Mouse (Mus musculus): Measurements from ENCODE around the gene Oat. TPM values are rescaled to one million over a fixed set of nuclear protein-coding genes. Genes with fewer than 3 reads are reported as not detected.
A peak's percentile ranks its signal among the peaks of the same experiment; 100 is the strongest.

Gene Oat
- polyA plus RNA-seq, 1 experiment, result 272 TPM

DNA sequence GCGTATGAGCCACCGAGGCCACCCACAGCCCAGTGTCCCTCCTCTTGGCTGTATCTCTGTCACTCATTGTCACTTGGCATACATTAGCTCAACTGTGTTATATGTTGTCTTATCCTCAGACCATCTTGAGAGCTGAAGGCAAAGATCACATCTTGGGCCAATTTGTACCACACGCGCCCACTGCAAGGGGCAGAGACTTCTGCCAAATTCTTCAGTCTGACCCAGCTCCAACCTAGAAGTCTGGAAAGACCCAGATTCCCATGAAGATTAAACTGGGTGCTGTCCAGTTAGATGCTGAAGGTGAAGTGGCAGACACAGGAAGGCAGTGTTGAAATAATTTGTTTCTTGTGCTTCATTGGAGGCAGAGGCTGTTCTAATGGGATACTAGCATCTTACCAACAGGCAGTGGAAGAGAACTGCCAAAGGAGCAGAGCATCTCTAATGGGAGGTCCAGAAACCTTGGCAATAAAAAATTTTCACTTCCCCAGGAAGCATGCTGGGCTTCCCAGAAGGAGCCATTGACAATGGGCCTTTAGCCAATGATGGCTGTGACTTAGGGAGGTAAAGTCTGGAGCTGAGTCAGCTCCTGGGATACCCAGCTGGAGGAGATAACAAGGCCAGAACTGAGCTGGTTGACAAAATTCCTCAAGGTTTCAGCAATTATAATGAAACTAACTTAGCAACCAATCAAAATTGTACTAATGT is 32.3 kb upstream of the Oat start:
- no peak overlapping the region for H3K4me3 ChIP-seq (ENCODE audit: insufficient read depth, low read length)
- no peaks in the 10 kb centered on the region for H3K4me1 ChIP-seq (ENCODE audit: control insufficient read depth, insufficient read depth, low read length)
- TF ChIP-seq CTCF (IDR thresholded peaks at IDR 0.05; ENCODE audit: borderline replicate concordance, insufficient read depth, low read length) (no peak), POLR2A (IDR thresholded peaks at IDR 0.05; ENCODE audit: low read depth, low read length) (no peak)
- H3K27ac ChIP-seq (ENCODE audit: insufficient read depth, low read length), result no peak overlapping the region

DNA sequence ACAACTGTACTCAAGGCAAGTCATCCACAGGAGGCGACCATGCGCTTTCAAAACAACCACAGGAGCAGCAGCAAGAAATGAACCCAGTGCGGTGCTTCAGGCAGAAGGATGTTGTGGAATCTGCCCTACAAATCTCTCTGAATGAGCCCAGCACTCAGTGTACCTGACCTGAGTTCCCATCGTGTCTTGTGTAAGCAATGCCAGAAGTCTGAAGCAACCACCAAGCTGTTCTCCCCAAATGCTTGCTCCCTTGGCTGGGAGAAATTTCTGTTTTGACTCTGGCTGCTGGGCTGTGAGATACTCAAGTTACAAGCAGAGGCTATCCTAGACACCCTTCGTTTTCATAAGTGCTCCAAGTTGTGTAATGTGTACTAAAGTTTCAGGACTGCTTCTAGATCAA is 29.5 kb upstream of the Oat start:
- TF ChIP-seq CTCF (IDR thresholded peaks at IDR 0.05; ENCODE audit: borderline replicate concordance, insufficient read depth, low read length) (no peak), POLR2A (IDR thresholded peaks at IDR 0.05; ENCODE audit: low read depth, low read length) (no peak)
- no peak overlapping the region for H3K27ac ChIP-seq (ENCODE audit: insufficient read depth, low read length)
- H3K4me1 ChIP-seq (ENCODE audit: control insufficient read depth, insufficient read depth, low read length), result no peaks in the 10 kb centered on the region
- H3K4me3 ChIP-seq (ENCODE audit: insufficient read depth, low read length), result no peak overlapping the region

DNA sequence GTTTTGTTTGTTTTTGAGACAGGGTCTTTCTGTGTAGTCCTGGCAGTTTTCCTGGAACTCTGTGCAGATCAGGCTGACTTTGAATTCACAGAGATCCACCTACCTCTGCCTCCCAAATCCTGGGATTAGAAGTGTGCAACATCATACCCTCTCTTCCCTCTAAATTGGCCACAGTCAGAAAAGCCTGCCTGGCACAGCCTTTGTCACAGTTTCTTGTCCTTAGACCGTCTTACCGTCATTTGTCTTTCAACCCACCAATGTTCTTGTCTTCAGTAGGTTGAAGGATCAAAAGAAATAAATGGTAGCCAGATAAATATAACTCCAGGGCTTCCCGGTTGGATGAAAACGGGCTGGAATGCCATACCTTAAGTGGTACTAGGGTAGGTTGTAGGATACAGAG is 28.5 kb upstream of the Oat start:
- Histone ChIP-seq H3K4me3 (ENCODE audit: insufficient read depth, low read length) (no peak overlapping the region), H3K4me1 (ENCODE audit: control insufficient read depth, insufficient read depth, low read length) (no peaks in the 10 kb centered on the region), H3K27ac (ENCODE audit: insufficient read depth, low read length) (no peak overlapping the region)
- TF ChIP-seq POLR2A (IDR thresholded peaks at IDR 0.05; ENCODE audit: low read depth, low read length) (no peak), CTCF (IDR thresholded peaks at IDR 0.05; ENCODE audit: borderline replicate concordance, insufficient read depth, low read length) (no peak)

DNA sequence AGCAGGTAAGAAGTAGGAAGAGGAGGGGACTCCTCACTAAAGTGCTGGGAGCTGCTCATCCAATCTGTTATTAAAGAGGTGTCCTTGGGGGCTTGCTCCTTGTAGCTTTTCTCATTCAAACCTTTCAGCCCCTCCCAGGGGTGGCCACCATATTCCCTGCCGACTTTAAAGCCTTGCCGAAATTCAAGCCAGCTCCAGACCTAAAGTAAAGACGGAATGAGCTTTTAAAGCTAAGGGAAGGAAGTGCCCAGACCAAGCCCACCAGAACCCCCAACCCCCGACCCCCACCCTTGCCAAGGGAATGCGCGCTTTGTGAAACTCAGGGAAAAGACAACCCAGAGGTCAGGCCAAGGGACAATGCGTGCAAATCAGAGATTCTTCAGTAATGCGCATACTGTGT is 24.7 kb upstream of the Oat start:
- Histone ChIP-seq H3K27ac (ENCODE audit: insufficient read depth, low read length) (no peak overlapping the region), H3K4me3 (ENCODE audit: insufficient read depth, low read length) (no peak overlapping the region), H3K4me1 (ENCODE audit: control insufficient read depth, insufficient read depth, low read length) (no peaks in the 10 kb centered on the region)
- no peak for TF ChIP-seq CTCF (IDR thresholded peaks at IDR 0.05; ENCODE audit: borderline replicate concordance, insufficient read depth, low read length)

DNA sequence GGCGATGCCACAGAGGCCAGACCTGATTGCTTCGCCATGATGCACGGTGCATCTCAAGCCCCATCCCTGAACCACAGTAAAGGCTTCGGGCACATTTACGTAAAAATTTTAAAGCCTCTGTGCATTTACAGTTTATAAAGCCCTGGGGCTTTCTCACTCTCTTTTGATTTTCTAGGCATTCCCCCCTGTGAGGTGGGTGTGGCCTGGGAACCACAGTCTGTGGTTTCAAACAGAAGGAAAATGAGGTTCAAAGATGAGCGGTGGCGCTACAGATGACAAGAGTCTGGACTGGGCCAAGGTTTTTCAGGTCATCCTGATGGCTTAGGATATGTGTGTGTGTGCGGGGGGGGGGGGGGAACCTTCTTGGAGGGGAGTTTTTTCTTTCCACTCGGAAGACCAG is 23.8 kb upstream of the Oat start:
- no peak for TF ChIP-seq POLR2A (IDR thresholded peaks at IDR 0.05; ENCODE audit: low read depth, low read length)
- Histone ChIP-seq H3K4me1 (ENCODE audit: control insufficient read depth, insufficient read depth, low read length) (no peaks in the 10 kb centered on the region), H3K27ac (ENCODE audit: insufficient read depth, low read length) (no peak overlapping the region), H3K4me3 (ENCODE audit: insufficient read depth, low read length) (no peak overlapping the region)

DNA sequence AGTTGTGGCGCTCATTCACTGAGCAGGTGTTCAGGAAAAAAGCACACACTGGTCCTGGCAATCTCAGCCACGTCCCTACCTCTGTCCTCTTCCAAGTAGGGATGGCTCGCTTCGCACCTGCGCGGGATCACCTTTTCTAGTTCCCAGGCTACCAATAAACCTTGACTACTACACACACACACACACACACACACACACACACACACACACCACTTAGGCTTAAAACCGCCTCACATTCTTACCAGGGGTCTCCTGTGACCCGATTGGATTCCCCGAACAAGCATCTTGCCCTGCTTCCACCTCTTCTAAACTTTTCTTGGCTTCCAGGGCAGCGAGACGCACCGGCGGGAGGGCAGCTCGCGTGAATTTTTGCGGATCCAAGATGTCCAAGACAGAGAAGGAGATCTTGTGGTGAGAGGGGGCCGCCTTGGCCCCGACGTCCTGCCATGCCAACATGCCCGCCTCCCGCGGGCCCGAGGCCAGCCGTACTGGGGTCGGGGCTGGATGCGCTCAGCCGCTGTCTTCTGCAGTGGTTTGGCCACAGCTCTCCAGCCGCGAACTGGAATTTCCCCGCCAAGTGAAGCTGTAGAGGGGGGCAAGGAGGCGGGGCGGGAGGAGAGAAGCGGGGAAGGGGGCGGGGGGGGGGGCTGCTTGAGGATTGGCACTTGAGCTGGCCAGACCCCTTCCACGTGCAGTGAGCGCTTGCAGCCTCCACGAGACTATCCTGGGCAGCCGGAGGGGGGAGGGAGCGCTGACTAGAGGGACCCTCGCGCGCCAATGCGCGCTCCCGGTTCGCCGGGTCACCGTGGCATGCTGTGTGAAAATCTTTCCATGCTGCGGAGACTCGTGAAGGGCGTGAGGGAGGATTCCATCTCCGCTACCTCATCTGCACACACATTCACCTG is 23.1 kb upstream of the Oat start, which contains the start of gene Nkx1-2:
Nkx1-2 (minus strand) TSS at position 567 of the 905 bp plus-strand sequence.
- H3K4me3 ChIP-seq (ENCODE audit: insufficient read depth, low read length), result peak within 1 kb of the TSS; percentile 3; the same call in 1 of the 2 replicates
- TF ChIP-seq POLR2A (IDR thresholded peaks at IDR 0.05; ENCODE audit: low read depth, low read length) (no peak), CTCF (IDR thresholded peaks at IDR 0.05; ENCODE audit: borderline replicate concordance, insufficient read depth, low read length) (no peak)
- H3K27ac ChIP-seq (ENCODE audit: insufficient read depth, low read length), result no peak within 1 kb of the TSS
- H3K4me1 ChIP-seq (ENCODE audit: control insufficient read depth, insufficient read depth, low read length), result no peaks in the 10 kb centered on the region

DNA sequence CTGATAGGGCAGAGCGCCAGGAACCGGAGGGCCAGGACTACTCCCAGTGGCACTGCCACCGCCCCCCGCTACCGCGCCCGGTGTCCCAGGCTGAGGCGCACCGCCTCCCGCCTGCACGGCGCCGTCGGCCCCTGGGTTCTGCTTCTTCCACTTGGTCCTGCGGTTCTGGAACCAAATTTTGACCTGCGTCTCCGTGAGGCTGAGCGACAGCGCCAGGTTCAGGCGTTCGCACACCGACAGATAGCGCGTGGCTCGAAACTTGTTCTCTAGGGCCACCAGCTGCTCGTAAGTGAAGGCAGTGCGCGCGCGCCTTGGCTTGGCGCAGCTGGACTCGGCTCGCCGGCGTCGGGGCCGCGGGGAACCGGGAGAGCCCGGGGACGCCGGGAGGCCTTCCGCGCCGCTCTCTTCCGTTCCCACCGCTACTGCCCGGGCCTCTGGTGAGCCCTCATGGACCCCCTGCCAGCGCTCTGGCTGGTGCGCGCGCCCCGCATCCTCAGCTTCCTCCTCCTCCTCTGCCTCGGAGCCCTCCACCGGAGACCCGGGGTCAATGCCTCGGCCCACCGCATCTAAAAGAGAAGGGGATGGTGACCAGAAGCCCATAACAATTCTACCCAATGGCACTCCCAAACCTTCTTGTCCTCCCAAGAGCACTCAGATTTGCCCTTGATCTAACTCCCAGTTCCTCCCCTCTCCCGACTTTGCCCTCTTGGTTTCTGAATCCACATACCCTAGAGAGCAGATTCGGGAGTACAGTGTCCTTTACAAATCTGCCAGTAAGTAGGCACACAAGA is 21.2 kb upstream of the Oat start:
- peak overlapping the region; percentile 1; the same call in 1 of the 2 replicates for H3K4me3 ChIP-seq (ENCODE audit: insufficient read depth, low read length)
- TF ChIP-seq CTCF (IDR thresholded peaks at IDR 0.05; ENCODE audit: borderline replicate concordance, insufficient read depth, low read length), result no peak
- no peak for TF ChIP-seq POLR2A (IDR thresholded peaks at IDR 0.05; ENCODE audit: low read depth, low read length)
- no peaks in the 10 kb centered on the region for H3K4me1 ChIP-seq (ENCODE audit: control insufficient read depth, insufficient read depth, low read length)
- no peak overlapping the region for H3K27ac ChIP-seq (ENCODE audit: insufficient read depth, low read length)

DNA sequence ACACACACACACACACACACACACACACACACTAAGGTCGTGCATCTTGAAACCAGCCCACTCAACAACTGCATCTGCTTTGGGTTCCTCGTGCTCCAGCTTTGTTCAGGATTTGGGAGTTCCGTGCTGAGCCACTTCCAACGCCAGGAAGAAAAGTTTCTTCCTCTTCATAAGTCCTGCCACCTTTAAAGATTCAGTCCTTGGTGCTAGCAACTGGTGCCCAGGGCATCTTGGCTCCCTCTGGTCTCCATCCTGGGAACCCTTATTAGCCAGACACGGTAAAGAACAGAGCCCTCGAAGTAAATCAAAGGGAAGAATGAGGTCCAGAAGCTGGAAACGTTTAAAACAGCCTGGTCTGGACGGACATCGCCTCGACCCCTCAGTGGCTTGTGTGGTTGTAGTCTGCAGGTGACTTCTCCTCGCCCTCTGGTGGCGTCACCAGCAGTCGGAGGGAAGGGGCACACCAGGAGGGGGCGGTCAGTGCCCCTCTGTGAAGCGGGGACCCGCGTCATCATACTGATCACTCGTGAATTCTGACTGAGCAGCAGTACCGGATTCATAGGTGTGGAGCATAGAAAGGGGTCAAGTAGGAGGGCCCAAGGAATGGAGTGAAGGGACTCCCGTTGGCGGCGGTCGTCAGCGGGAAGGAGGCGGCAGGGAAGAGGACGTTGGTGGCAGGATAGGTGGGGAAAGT is 20.5 kb upstream of the Oat start:
- peak; percentile 9; the same call in 1 of the 2 replicates for TF ChIP-seq CTCF (IDR thresholded peaks at IDR 0.05; ENCODE audit: borderline replicate concordance, insufficient read depth, low read length)
- no peak for TF ChIP-seq POLR2A (IDR thresholded peaks at IDR 0.05; ENCODE audit: low read depth, low read length)
- Histone ChIP-seq H3K27ac (ENCODE audit: insufficient read depth, low read length) (no peak overlapping the region), H3K4me1 (ENCODE audit: control insufficient read depth, insufficient read depth, low read length) (no peaks in the 10 kb centered on the region), H3K4me3 (ENCODE audit: insufficient read depth, low read length) (no peak overlapping the region)

DNA sequence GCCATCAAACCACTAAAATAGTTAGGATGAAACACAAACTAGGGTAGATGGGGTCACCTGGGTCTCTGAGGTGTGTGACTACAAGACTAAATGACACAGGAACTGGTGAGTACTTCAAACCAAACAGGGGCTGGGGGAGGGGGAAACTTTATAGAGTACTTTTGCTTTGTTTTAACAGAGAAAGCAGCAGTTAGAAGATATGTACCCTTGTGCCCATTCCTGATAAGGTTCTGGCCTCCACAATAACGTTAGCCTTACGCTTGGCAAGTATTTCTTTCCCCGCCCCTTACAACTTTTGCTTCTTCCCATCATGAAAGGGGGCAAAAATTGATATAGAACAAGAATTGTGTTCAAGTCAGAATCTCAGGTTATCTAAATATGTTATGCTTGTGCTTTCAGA is 19.6 kb upstream of the Oat start:
- H3K4me3 ChIP-seq (ENCODE audit: insufficient read depth, low read length), result no peak overlapping the region
- no peaks in the 10 kb centered on the region for H3K4me1 ChIP-seq (ENCODE audit: control insufficient read depth, insufficient read depth, low read length)
- H3K27ac ChIP-seq (ENCODE audit: insufficient read depth, low read length), result no peak overlapping the region
- no peak for TF ChIP-seq POLR2A (IDR thresholded peaks at IDR 0.05; ENCODE audit: low read depth, low read length)
- TF ChIP-seq CTCF (IDR thresholded peaks at IDR 0.05; ENCODE audit: borderline replicate concordance, insufficient read depth, low read length), result no peak

Data from embryonic fibroblast, embryonic 13.5 days (primary cell).